Mouse (Mus musculus) hindbrain, embryonic 14.5 days (tissue): ENCODE measurements around the gene Rbak. TPM values are rescaled to one million over a fixed set of nuclear protein-coding genes. Genes with fewer than 3 reads are reported as not detected.
"Not testable (repeated sequence)": the region's sequence is repeated elsewhere in the genome, so short reads cannot be mapped to it uniquely, and the experiment has no call there.

Experiments used
- ATAC-seq: fragments of 200-750 bp; cut with Nextera tagmentation; 2 replicates; pipeline ENCODE4 v1.8.0; 2017; ENCODE audit warnings: moderate number of reproducible peaks, mild to moderate bottlenecking, moderate TSS enrichment, moderate library complexity; ENCODE audit not compliant: low FRiP score
- DNase-seq: peaks from one replicate; pipeline ENCODE4 v3.0.0-alpha.2; 2015; ENCODE audit warnings: low spot score
- H3K27ac ChIP-seq: fragments of 300-500 bp; sonication (generic); 2 replicates; pipeline ENCODE4 v1.5.1; 2014; ENCODE audit warnings: mild to moderate bottlenecking, moderate library complexity
- H3K27me3 ChIP-seq: fragments of 300-500 bp; sonication (generic); 2 replicates; pipeline ENCODE4 v1.6.1; 2014; ENCODE audit warnings: mild to moderate bottlenecking, low read length, mixed read lengths; ENCODE audit not compliant: control insufficient read depth, insufficient read depth
- H3K36me3 ChIP-seq: fragments of 300-500 bp; sonication (generic); replicated peaks from 2 replicates; pipeline ENCODE4 v1.6.1; 2014; ENCODE audit not compliant: control insufficient read depth, insufficient read depth
- H3K4me1 ChIP-seq: fragments of 300-500 bp; sonication (generic); replicated peaks from 2 replicates; pipeline ENCODE4 v1.6.1; 2014; ENCODE audit warnings: antibody characterized with exemption, low read length, mixed read lengths; ENCODE audit not compliant: control insufficient read depth, insufficient read depth
- H3K4me2 ChIP-seq: fragments of 300-500 bp; sonication (generic); replicated peaks from 2 replicates; pipeline ENCODE4 v1.6.1; 2014; ENCODE audit warnings: mild to moderate bottlenecking, moderate library complexity
- H3K4me3 ChIP-seq: fragments of 300-500 bp; sonication (generic); replicated peaks from 2 replicates; pipeline ENCODE4 v1.5.1; 2014; ENCODE audit warnings: mild to moderate bottlenecking, low read length
- H3K9ac ChIP-seq: fragments of 300-500 bp; sonication (generic); 2 replicates; pipeline ENCODE4 v1.6.1; 2014
- H3K9me3 ChIP-seq: fragments of 300-500 bp; sonication (generic); 2 replicates; pipeline ENCODE4 v1.6.1; 2016; ENCODE audit warnings: low read length; ENCODE audit not compliant: control insufficient read depth
- WGBS: fragments of 180-500 bp; shearing (Covaris S2); extraction: QIAGEN DNeasy Blood & Tissue Kit; methylation state at CpG from one replicate; pipeline ENCODE4 v1.1.7; 2014; 5-methylcytosine and 5-hydroxymethylcytosine counted together
- polyA plus RNA-seq: library from polyadenylated mRNA; unstranded; fragments of >200 nt; fragmentation: Nextera tagmentation; extraction: Ambion mirVana; gene quantifications from 2 replicates; pipeline ENCODE4 v1.2.1, GENCODE M21; 2014

Gene Rbak
- polyA plus RNA-seq, 1 experiment from 2014 or later, result 13.9 TPM

GRCm38 (mm10) chr5:143192806-143193205 is 12.2 kb upstream of the Rbak start:
- no peak for ATAC-seq
- no peaks in the 10 kb centered on the region for H3K9me3 ChIP-seq
- DNase-seq, result no peak
- H3K4me1 ChIP-seq, result no peaks in the 10 kb centered on the region
- H3K4me3 ChIP-seq, result no peak overlapping the region
- H3K36me3 ChIP-seq, result no peaks in the 10 kb centered on the region
- no peak overlapping the region for H3K27ac ChIP-seq
- no peak overlapping the region for H3K9ac ChIP-seq
- WGBS, result 94% methylated on average over 8 of the region's 8 CpGs
- no peaks in the 10 kb centered on the region for H3K27me3 ChIP-seq
- no peak overlapping the region for H3K4me2 ChIP-seq

GRCm38 (mm10) chr5:143188014-143188413 is 7.4 kb upstream of the Rbak start:
- not testable (repeated sequence) for H3K9ac ChIP-seq, H3K4me3 ChIP-seq, H3K9me3 ChIP-seq, H3K4me2 ChIP-seq, H3K36me3 ChIP-seq, DNase-seq, H3K27me3 ChIP-seq, H3K27ac ChIP-seq, H3K4me1 ChIP-seq, ATAC-seq
- no CpG with 5 or more reads among the region's 1 CpGs for WGBS

- 41% methylated on average over 6 of the region's 6 CpGs for WGBS
- no peak for ATAC-seq
These were observed 1.4 kb downstream of the Rbak start for GRCm38 (mm10) chr5:143179179-143179578.

GRCm38 (mm10) chr5:143177541-143178200 is 2.9 kb downstream of the Rbak start:
- no peak for ATAC-seq
- Histone ChIP-seq H3K27ac (no peak overlapping the region), H3K9ac (no peak overlapping the region), H3K4me1 (peaks cover 12% of the 10 kb centered on the region), H3K4me3 (no peak overlapping the region), H3K27me3 (no peaks in the 10 kb centered on the region), H3K9me3 (peaks cover 8% of the 10 kb centered on the region; the same call in 1 of the 2 replicates), H3K36me3 (peaks cover 58% of the 10 kb centered on the region), H3K4me2 (no peak overlapping the region)
- WGBS, result 93% methylated on average over 3 of the region's 3 CpGs
- DNase-seq, result no peak

More at GRCm38 (mm10) chr5:143179179-143179578, 1.4 kb downstream of the Rbak start:
- peaks cover 12% of the 10 kb centered on the region for H3K4me1 ChIP-seq
- peaks cover 43% of the 10 kb centered on the region for H3K36me3 ChIP-seq
- H3K9ac ChIP-seq, result no peak overlapping the region; the same call in 1 of the 2 replicates
- no peak for DNase-seq
- peak overlapping the region; percentile 79; the same call in 1 of the 2 replicates for H3K4me3 ChIP-seq
- no peak overlapping the region for H3K27ac ChIP-seq
- no peaks in the 10 kb centered on the region for H3K27me3 ChIP-seq
- peaks cover 4% of the 10 kb centered on the region; the same call in 1 of the 2 replicates for H3K9me3 ChIP-seq
- H3K4me2 ChIP-seq, result peak overlapping the region; percentile 85

GRCm38 (mm10) chr5:143175970-143176369 is 4.6 kb downstream of the Rbak start:
- Histone ChIP-seq H3K4me2 (no peak overlapping the region), H3K9me3 (peaks cover 8% of the 10 kb centered on the region; the same call in 1 of the 2 replicates), H3K4me3 (no peak overlapping the region), H3K27me3 (no peaks in the 10 kb centered on the region), H3K27ac (no peak overlapping the region), H3K36me3 (peaks cover 75% of the 10 kb centered on the region), H3K4me1 (peaks cover 12% of the 10 kb centered on the region), H3K9ac (no peak overlapping the region)
- 97% methylated on average over 4 of the region's 4 CpGs for WGBS
- DNase-seq (no peak), ATAC-seq (no peak)

GRCm38 (mm10) chr5:143165508-143166070 is 15.0 kb downstream of the Rbak start:
- H3K9ac ChIP-seq, result no peak overlapping the region
- no peak overlapping the region for H3K4me2 ChIP-seq
- no peak for ATAC-seq
- 19% methylated on average over 18 of the region's 18 CpGs for WGBS
- no peak overlapping the region for H3K4me3 ChIP-seq
- DNase-seq, result no peak
- H3K27me3 ChIP-seq, result no peaks in the 10 kb centered on the region
- H3K36me3 ChIP-seq, result 0 out of 2 replicates have a peak, but pooled peaks cover under 1% of the 10 kb centered on the region
- H3K27ac ChIP-seq, result no peak overlapping the region
- no peaks in the 10 kb centered on the region for H3K9me3 ChIP-seq
- no peaks in the 10 kb centered on the region for H3K4me1 ChIP-seq

- H3K9ac ChIP-seq, result no peak overlapping the region
- WGBS, result 91% methylated on average over 3 of the region's 3 CpGs
- H3K4me2 ChIP-seq, result no peak overlapping the region
- no peaks in the 10 kb centered on the region for H3K36me3 ChIP-seq
- H3K27ac ChIP-seq, result no peak overlapping the region
- H3K27me3 ChIP-seq, result peaks cover 41% of the 10 kb centered on the region
- H3K9me3 ChIP-seq, result no peaks in the 10 kb centered on the region
- DNase-seq (no peak), ATAC-seq (no peak)
- H3K4me1 ChIP-seq, result no peaks in the 10 kb centered on the region
- no peak overlapping the region for H3K4me3 ChIP-seq
These were observed 25.0 kb downstream of the Rbak start for GRCm38 (mm10) chr5:143155534-143155933.

- no peaks in the 10 kb centered on the region for H3K4me1 ChIP-seq
- H3K4me2 ChIP-seq, result no peak overlapping the region
- no peak for ATAC-seq
- H3K4me3 ChIP-seq, result no peak overlapping the region
- no peak overlapping the region for H3K27ac ChIP-seq
- no peaks in the 10 kb centered on the region for H3K9me3 ChIP-seq
- peaks cover 38% of the 10 kb centered on the region for H3K27me3 ChIP-seq
- no peaks in the 10 kb centered on the region for H3K36me3 ChIP-seq
- DNase-seq, result no peak
- H3K9ac ChIP-seq, result no peak overlapping the region
- 90% methylated on average over 10 of the region's 10 CpGs for WGBS
These were observed 26.8 kb downstream of the Rbak start for GRCm38 (mm10) chr5:143153756-143154155.

- no peaks in the 10 kb centered on the region for H3K9me3 ChIP-seq
- DNase-seq, result no peak
- H3K4me2 ChIP-seq, result no peak overlapping the region
- H3K36me3 ChIP-seq, result no peaks in the 10 kb centered on the region
- 0 out of 2 replicates have a peak, but pooled peaks cover 1% of the 10 kb centered on the region for H3K27me3 ChIP-seq
- H3K4me3 ChIP-seq, result no peak overlapping the region
- 90% methylated on average over 2 of the region's 2 CpGs for WGBS
- H3K9ac ChIP-seq, result no peak overlapping the region
- H3K4me1 ChIP-seq, result no peaks in the 10 kb centered on the region
- no peak overlapping the region for H3K27ac ChIP-seq
- no peak for ATAC-seq
These were observed 30.5 kb downstream of the Rbak start for GRCm38 (mm10) chr5:143150044-143150443.
